Mouse (Mus musculus) bone marrow, adult 2 months (tissue): ENCODE measurements around the gene Soat2.

Source experiments
- CTCF ChIP-seq: fragments of 200-500 bp; IDR thresholded peaks from 2 replicates; pipeline ENCODE4 v1.5.1; 2011; ENCODE audit warnings: low read length, control low read depth; ENCODE audit not compliant: control insufficient read depth, insufficient read depth
- POLR2A ChIP-seq: fragments of 200-500 bp; IDR thresholded peaks from 2 replicates; pipeline ENCODE4 v1.6.1; 2011; ENCODE audit warnings: low read depth, mild to moderate bottlenecking, control low read depth, low read length, borderline replicate concordance; ENCODE audit not compliant: control insufficient read depth

- TF ChIP-seq CTCF (peak; percentile 75), POLR2A (no peak)
These were observed 42.4 kb upstream of the Soat2 start for GRCm38 (mm10) chr15:102107689-102108573.
